Mouse (Mus musculus) thymus, postnatal 4 days (tissue): ENCODE results near the gene Rbp2.

Experiments used
- DNase-seq: peaks from one replicate; pipeline ENCODE4 v3.0.0; 2021

The Rbp2 gene

GRCm38 (mm10) chr9:98524786-98525542 lies 39.0 kb downstream of the Rbp2 start:
- no peak for DNase-seq

- DNase-seq = no peak
Observed at GRCm38 (mm10) chr9:98525543-98525924, 39.6 kb downstream of the Rbp2 start.

- no peak for DNase-seq
Observed at GRCm38 (mm10) chr9:98527226-98527625, 41.3 kb downstream of the Rbp2 start.

GRCm38 (mm10) chr9:98529776-98530175 lies 43.9 kb downstream of the Rbp2 start:
- no peak for DNase-seq

GRCm38 (mm10) chr9:98530999-98531398 lies 45.1 kb downstream of the Rbp2 start:
- DNase-seq = no peak

- no peak for DNase-seq
Observed at GRCm38 (mm10) chr9:98534675-98535280, 48.9 kb downstream of the Rbp2 start.

- peak; percentile 14 for DNase-seq
Observed at GRCm38 (mm10) chr9:98535763-98536162, 49.8 kb downstream of the Rbp2 start.

- DNase-seq = no peak
Observed at GRCm38 (mm10) chr9:98538017-98538712, 52.2 kb downstream of the Rbp2 start.

- peak; percentile 58 for DNase-seq
Observed at GRCm38 (mm10) chr9:98538713-98539360, 52.9 kb downstream of the Rbp2 start.

- DNase-seq = no peak
Observed at GRCm38 (mm10) chr9:98544042-98544441, 58.1 kb downstream of the Rbp2 start.
